Mouse (Mus musculus) frontal cortex, postnatal 36 days (tissue): ENCODE measurements at regions not wholly inside any gene's neighbourhood (a gene's known extent, or its start where the extent isn't known, plus 50 kb on each side); places are given as distances from the start of the nearest gene placed in this dataset.
A peak's percentile ranks its signal among the peaks of the same experiment; 100 is the strongest.
"Not testable (repeated sequence)": the region's sequence is repeated elsewhere in the genome, so short reads cannot be mapped to it uniquely, and the experiment has no call there.

Experiments used
- DNase-seq, 2 experiments: peaks; one replicate each; pipeline ENCODE4 v3.0.0; 2022; ENCODE audit warnings: low spot score in 2 of 2

DNA sequence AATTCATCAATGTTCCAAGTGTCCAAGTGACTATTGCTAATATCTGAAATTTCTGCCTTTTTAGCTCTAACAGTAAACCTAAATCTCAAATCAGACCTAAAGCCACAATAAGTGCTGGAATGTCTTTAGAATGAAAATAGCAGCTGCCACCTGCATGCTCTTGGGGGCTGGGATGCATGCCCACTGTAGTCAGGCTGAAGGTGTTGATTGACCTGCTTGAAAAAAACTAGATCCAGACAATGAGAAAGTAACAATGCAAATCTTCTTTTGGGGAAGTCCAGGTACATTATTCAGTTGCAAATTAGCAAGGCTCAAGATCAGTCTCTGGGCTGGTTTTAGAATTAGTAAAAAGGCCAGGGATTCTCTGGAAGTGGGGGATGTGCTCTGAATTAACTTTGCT is 1759.9 kb upstream of the Slc39a10 start:
- DNase-seq, result not testable (repeated sequence)

GRCm38 (mm10) chr1:48651387-48651786 is 1758.7 kb upstream of the Slc39a10 start:
- no peak for DNase-seq

- no peak for DNase-seq
Measured at GRCm38 (mm10) chr1:48617156-48617555, 1724.5 kb upstream of the Slc39a10 start.

DNA sequence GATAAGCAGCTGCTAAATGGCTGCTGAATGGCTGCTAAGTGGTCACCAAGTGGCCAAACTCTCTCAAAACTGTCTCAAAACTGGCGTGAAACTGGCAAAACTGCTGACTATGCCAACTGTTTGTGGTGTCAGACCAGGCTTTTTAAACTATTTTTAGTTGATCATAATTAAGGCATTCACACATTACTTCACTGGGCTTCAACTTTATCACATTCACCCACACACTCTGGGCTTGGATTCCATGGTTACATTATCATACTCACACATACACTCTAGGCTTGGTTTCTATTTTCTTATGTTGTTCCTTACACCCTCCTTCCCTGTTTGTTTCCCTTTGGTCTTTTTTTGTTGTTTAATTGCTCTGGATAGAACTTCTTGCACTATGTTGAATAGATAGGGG is 1716.4 kb upstream of the Slc39a10 start:
- peak; percentile 9 to 67 for DNase-seq
